Mouse (Mus musculus): Measurements from ENCODE around the gene Nbea. TPM values are rescaled to one million over a fixed set of nuclear protein-coding genes. Genes with fewer than 3 reads are reported as not detected.

Nbea gene
- polyA plus RNA-seq, 1 experiment from 2014 or later = 7.5 TPM

DNA sequence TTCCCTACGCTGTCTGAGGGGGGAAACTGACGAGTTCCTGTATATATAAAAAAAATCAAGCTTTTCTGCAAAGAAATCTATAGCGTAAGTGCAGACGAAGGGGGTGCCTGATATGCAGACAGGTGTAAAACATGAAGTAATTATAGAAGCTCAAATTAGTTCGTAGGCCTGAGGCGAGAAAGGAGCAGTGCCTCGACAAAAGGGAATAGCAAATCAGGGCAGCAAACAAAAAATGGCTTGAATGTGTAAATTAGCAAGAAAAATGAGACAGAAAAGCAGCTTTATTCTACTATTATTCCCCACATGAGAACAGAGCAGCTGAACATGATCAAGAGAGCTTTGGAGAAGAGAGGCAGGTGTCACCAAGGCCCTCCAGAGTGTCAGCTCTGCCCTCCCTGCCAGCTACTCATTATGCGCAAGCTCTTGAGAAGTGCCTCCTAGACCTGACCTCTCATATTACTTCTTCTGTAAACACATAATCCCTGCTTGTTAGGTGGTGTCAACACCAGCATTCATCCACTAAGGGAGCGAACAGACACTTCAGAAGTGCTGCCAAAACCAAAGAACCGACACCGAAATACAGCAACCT lies 426.8 kb downstream of the Nbea start:
- no peak overlapping the region for H3K4me2 ChIP-seq
- no peak for ATAC-seq (ENCODE audit: extremely low read depth, insufficient number of reproducible peaks, low FRiP score, low TSS enrichment)
- H3K4me1 ChIP-seq = peaks cover 23% of the 10 kb centered on the region
- no peak overlapping the region for H3K4me3 ChIP-seq
- no peak overlapping the region for H3K27ac ChIP-seq (replicated peaks)
- H3K27me3 ChIP-seq (replicated peaks) = no peaks in the 10 kb centered on the region
- 69% methylated on average over 11 of the region's 11 CpGs for WGBS
- H3K9ac ChIP-seq = no peak overlapping the region
- no peaks in the 10 kb centered on the region for H3K9me3 ChIP-seq
- no peaks in the 10 kb centered on the region for H3K36me3 ChIP-seq

DNA sequence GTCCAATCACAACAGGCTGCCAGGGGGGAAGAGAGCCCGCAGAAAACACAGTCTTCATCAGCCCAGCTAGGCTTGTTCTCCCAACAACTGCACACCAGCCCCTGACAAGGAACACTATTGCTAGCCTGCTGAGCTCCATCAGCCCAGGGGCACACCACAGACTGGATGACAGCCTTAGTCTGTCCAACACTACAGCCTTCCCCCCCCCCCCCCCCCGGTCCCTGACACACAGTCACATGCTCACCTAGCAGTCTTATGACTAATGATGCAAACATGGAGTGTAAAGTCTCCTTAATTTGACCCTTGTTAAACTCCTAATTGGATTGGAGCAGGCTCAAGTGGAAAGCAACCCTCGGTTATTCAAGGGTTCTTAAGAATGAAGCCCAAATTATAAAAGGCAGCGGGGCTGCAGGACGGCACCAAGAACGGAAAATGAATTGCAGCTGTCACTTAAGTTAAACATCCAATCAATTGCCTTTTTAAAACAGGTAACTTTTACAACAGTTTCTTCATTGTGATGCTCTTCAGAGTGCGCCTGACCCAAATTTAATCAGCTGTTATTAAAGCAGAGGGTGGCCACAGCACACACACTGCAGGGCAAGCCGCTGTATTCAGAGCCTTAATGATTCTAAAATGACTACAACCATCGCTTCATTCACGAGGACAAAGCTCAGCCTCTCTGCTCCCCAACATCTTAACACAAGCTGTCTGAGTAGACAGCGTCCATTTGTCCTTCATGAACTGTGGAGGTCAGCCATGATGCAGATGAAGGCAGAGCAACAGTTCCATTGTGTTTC lies 427.5 kb downstream of the Nbea start:
- Histone ChIP-seq H3K4me2 (no peak overlapping the region), H3K9ac (no peak overlapping the region)
- WGBS = 73% methylated on average over 11 of the region's 11 CpGs

DNA sequence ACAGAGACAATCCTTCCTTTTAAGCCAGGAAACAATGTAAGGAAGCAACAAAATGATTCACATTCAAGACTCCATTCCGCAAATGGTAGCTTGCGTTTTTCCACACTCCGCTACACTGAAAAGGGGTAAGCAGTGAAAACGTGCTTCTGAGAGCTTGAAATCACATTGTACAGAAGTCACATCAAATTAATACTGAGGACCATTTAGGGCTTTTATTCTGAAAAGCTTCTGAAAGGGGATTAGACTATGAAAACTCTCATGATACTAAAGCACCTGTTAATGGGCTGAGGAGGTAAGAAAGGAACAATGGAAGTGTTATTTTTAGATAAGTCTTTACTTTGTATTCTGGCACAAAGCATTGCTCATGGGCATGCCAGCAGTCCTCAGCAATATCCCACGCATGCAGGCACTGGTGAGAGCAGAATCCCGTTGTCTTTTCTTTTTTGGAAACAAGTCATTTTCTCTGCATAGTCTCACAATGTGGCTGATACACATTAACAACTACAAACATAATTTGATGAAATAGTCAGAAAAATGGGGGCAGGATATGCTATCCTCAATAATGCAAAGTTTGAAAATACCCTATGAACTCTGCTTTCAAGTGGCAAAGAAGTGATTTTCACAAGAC lies 428.4 kb downstream of the Nbea start:
- H3K4me1 ChIP-seq = peaks cover 23% of the 10 kb centered on the region
- WGBS = 75% methylated on average over 6 of the region's 6 CpGs
- no peak overlapping the region for H3K27ac ChIP-seq (replicated peaks)
- H3K36me3 ChIP-seq = no peaks in the 10 kb centered on the region
- H3K9me3 ChIP-seq = no peaks in the 10 kb centered on the region
- H3K4me2 ChIP-seq = no peak overlapping the region
- H3K9ac ChIP-seq = no peak overlapping the region
- ATAC-seq (ENCODE audit: extremely low read depth, insufficient number of reproducible peaks, low FRiP score, low TSS enrichment) = no peak
- H3K27me3 ChIP-seq (replicated peaks) = no peaks in the 10 kb centered on the region
- no peak overlapping the region for H3K4me3 ChIP-seq

More for the DNA sequence above, 427.5 kb downstream of the Nbea start:
- H3K27ac ChIP-seq (replicated peaks) = no peak overlapping the region
- H3K36me3 ChIP-seq = no peaks in the 10 kb centered on the region
- no peaks in the 10 kb centered on the region for H3K27me3 ChIP-seq (replicated peaks)
- H3K4me1 ChIP-seq = peaks cover 23% of the 10 kb centered on the region
- H3K9me3 ChIP-seq = no peaks in the 10 kb centered on the region
- no peak for ATAC-seq (ENCODE audit: extremely low read depth, insufficient number of reproducible peaks, low FRiP score, low TSS enrichment)
- no peak overlapping the region for H3K4me3 ChIP-seq

DNA sequence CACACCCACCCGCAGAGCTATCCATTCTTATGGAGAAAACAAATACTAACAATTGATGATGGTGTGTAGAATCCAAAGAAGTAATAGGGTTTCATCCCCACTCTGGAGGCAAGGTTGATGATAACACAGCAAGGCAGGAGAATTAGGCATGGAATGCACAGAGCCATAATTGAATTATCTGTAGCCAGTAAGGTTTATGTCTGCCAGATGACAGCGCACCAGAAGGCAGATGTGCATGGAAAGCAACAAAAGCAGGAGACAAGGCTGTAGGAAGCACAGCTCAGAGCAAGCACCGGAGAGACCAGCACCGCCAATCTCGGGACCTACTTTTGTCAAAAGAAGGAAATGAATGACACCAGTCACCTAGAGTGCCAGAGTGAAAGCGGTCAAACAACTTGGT lies 429.6 kb downstream of the Nbea start:
- Histone ChIP-seq H3K4me3 (no peak overlapping the region), H3K4me2 (no peak overlapping the region), H3K36me3 (no peaks in the 10 kb centered on the region), H3K27me3 (replicated peaks) (no peaks in the 10 kb centered on the region), H3K27ac (replicated peaks) (no peak overlapping the region), H3K9me3 (no peaks in the 10 kb centered on the region), H3K4me1 (peaks cover 23% of the 10 kb centered on the region), H3K9ac (no peak overlapping the region)
- 86% methylated on average over 6 of the region's 6 CpGs for WGBS
- ATAC-seq (ENCODE audit: extremely low read depth, insufficient number of reproducible peaks, low FRiP score, low TSS enrichment) = no peak

DNA sequence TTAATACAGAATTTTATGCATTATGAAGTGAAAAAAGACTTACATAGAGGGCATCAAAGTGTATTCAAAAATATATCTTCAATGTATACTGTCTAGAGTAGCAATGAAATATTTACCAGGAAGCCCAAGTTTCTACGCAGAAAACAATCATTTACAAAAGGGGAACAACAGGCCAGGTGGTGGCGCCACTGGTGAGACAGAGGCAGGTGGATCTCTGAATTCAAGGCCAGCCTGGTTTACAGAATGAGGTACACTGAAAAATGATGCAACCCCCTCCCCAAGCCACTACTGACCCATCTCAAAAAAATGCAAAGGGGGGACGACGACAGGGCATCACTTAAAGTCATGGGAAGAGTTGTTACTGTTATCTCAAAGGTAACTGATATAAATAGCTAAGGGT lies 430.9 kb downstream of the Nbea start:
- peaks cover 23% of the 10 kb centered on the region for H3K4me1 ChIP-seq
- no peak overlapping the region for H3K27ac ChIP-seq (replicated peaks)
- 67% methylated on average over 4 of the region's 4 CpGs for WGBS
- no peaks in the 10 kb centered on the region for H3K9me3 ChIP-seq
- H3K4me3 ChIP-seq = no peak overlapping the region
- no peaks in the 10 kb centered on the region for H3K36me3 ChIP-seq
- no peak overlapping the region for H3K4me2 ChIP-seq
- no peaks in the 10 kb centered on the region for H3K27me3 ChIP-seq (replicated peaks)
- no peak overlapping the region for H3K9ac ChIP-seq
- ATAC-seq (ENCODE audit: extremely low read depth, insufficient number of reproducible peaks, low FRiP score, low TSS enrichment) = no peak

DNA sequence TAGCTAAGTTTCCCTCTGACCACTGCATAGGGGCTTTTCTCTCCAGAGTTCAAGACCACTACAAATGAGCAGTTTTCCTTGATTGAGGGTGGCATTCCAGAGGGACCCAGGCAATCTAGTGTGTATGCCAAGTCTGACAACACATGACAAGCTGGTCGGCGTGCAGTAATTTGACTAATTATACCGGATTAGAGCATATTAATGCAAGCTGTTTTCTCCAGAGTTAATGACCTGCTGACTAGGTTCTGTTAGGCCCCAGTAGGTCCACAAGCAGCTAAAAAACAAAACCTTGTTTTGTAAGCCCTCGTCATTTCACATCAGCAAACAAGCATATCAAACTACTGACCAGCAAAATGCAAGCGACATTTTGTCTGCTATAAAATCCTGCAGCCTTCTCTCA lies 432.1 kb downstream of the Nbea start:
- no peaks in the 10 kb centered on the region for H3K27me3 ChIP-seq (replicated peaks)
- no peak overlapping the region for H3K9ac ChIP-seq
- H3K9me3 ChIP-seq = no peaks in the 10 kb centered on the region
- 84% methylated on average over 5 of the region's 5 CpGs for WGBS
- no peak for ATAC-seq (ENCODE audit: extremely low read depth, insufficient number of reproducible peaks, low FRiP score, low TSS enrichment)
- peaks cover 16% of the 10 kb centered on the region for H3K4me1 ChIP-seq
- no peak overlapping the region for H3K4me3 ChIP-seq
- no peak overlapping the region for H3K4me2 ChIP-seq
- no peak overlapping the region for H3K27ac ChIP-seq (replicated peaks)
- H3K36me3 ChIP-seq = no peaks in the 10 kb centered on the region

DNA sequence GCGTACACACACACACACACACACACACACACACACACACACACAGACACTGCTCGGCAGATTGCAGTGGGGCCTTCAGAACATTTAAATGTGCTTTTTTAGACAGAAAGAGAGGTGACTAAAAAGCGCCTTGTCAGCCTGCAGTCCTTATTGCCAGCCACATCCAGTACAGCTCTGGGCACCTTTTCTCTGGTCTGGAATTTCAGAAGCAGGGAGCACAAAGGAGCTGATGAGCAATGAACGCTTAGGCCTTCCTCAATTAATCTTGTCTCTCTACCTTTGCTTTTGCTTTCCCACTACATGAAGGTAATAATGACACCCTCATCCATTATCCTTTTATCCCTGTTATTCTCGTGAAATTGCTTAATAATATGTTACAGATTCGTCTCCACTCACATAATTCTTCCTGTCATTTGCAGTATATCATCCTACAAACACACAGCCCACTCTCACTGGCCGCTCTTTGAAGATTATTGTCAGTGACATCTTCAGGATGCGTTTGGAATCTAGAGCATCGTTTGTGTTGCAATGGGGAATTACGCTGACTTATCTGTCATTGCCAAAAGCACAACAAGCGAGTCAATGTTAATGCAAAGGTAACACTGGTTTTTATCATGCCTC lies 432.9 kb downstream of the Nbea start:
- peaks cover 8% of the 10 kb centered on the region for H3K4me1 ChIP-seq
- no peaks in the 10 kb centered on the region for H3K9me3 ChIP-seq
- no peak overlapping the region for H3K4me3 ChIP-seq
- no peak overlapping the region for H3K4me2 ChIP-seq
- H3K27me3 ChIP-seq (replicated peaks) = no peaks in the 10 kb centered on the region
- no peak for ATAC-seq (ENCODE audit: extremely low read depth, insufficient number of reproducible peaks, low FRiP score, low TSS enrichment)
- no peak overlapping the region for H3K27ac ChIP-seq (replicated peaks)
- no peak overlapping the region for H3K9ac ChIP-seq
- H3K36me3 ChIP-seq = no peaks in the 10 kb centered on the region
- 72% methylated on average over 11 of the region's 11 CpGs for WGBS

DNA sequence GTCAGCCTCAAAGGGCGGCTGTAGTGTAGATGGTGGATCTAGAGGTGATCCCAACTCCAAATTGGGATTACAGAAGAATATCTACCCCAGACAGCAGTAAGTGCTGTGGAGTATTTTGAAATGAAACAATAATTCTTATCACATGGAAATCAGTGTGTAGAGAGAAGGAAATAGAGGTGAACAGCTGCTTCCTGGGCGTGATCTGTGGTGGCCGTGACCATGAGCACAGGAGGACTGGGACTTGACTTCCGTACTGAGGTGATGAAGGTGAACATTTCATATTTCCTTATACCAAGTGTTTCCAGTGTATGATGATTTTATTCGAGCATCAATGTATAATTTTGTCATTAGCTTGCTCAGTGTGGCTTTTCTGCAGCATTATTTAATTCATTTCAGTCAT lies 439.6 kb downstream of the Nbea start:
- Histone ChIP-seq H3K9me3 (no peaks in the 10 kb centered on the region), H3K27ac (replicated peaks) (no peak overlapping the region), H3K4me2 (no peak overlapping the region), H3K27me3 (replicated peaks) (no peaks in the 10 kb centered on the region), H3K36me3 (no peaks in the 10 kb centered on the region), H3K4me3 (no peak overlapping the region), H3K9ac (no peak overlapping the region), H3K4me1 (peaks cover 13% of the 10 kb centered on the region)
- WGBS = 74% methylated on average over 5 of the region's 5 CpGs
- ATAC-seq (ENCODE audit: extremely low read depth, insufficient number of reproducible peaks, low FRiP score, low TSS enrichment) = no peak

DNA sequence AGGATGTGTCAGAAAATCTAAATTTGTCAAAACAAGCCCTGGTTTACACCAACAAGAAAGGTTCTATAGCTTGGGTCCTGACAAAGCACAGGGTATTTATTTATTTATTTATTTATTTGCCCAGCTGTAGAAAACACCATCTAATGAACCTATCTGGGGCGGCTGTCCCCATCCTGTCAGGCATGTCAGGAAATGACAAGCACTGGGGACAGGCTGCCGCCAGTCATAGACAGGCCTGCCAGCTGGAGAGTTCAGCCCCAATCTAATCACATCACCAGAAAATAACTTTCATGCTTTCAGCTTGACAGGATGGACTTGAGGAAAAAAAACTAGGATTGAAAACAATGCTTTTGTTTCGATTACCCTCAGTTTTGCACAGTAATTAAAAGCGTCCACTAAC lies 440.8 kb downstream of the Nbea start:
- ATAC-seq (ENCODE audit: extremely low read depth, insufficient number of reproducible peaks, low FRiP score, low TSS enrichment) = no peak

DNA sequence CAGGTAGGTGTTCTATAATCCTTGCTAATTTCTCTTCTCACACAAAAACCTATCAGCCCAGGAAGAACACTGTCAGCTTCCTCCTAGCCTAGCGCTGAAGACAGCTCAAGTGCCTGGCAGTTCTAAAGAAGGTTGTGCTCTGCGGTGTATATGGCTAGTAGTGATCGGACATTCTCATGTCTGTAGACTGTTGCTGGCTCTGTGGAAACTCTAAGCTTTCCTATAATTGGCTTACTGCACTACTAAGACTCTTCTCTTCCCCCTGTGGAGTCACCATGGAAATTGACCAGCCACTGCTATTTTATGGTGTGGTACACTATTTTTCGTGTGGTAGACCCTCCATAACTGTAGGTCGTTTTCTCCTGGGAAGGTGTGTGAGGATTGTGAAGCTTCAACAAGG lies 441.3 kb downstream of the Nbea start:
- no peaks in the 10 kb centered on the region for H3K36me3 ChIP-seq
- no peak overlapping the region for H3K9ac ChIP-seq
- H3K9me3 ChIP-seq = no peaks in the 10 kb centered on the region
- H3K4me3 ChIP-seq = no peak overlapping the region
- ATAC-seq (ENCODE audit: extremely low read depth, insufficient number of reproducible peaks, low FRiP score, low TSS enrichment) = no peak
- 73% methylated on average over 5 of the region's 5 CpGs for WGBS
- H3K4me1 ChIP-seq = peaks cover 13% of the 10 kb centered on the region
- H3K27me3 ChIP-seq (replicated peaks) = no peaks in the 10 kb centered on the region
- H3K27ac ChIP-seq (replicated peaks) = no peak overlapping the region
- no peak overlapping the region for H3K4me2 ChIP-seq

More for the DNA sequence above, 440.8 kb downstream of the Nbea start:
- Histone ChIP-seq H3K36me3 (no peaks in the 10 kb centered on the region), H3K4me1 (peaks cover 13% of the 10 kb centered on the region), H3K27me3 (replicated peaks) (no peaks in the 10 kb centered on the region), H3K4me2 (no peak overlapping the region), H3K4me3 (no peak overlapping the region), H3K9ac (no peak overlapping the region), H3K9me3 (no peaks in the 10 kb centered on the region), H3K27ac (replicated peaks) (no peak overlapping the region)
- WGBS = 48% methylated on average over 4 of the region's 4 CpGs

DNA sequence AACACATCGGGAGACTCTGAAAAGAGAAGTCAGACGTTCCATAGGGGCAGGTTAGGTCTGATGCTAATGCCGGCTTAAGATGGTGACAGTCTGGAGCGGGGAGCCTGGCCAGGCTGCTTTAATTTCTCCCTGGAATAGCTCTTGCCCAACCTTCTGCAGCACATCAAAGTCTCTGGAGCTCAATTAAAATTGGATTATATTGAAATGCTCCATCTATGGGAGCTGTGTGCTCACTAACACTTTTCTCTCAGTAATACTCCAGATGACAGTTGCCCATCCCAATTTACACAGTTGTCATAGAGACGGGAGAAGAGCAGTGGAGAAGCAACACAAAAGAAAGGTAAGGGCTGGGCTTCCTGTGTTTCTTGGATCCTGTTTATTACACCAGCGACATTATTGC lies 442.1 kb downstream of the Nbea start:
- Histone ChIP-seq H3K4me3 (no peak overlapping the region), H3K9ac (no peak overlapping the region), H3K36me3 (no peaks in the 10 kb centered on the region), H3K27ac (replicated peaks) (no peak overlapping the region), H3K9me3 (no peaks in the 10 kb centered on the region), H3K4me1 (peaks cover 13% of the 10 kb centered on the region), H3K4me2 (no peak overlapping the region), H3K27me3 (replicated peaks) (no peaks in the 10 kb centered on the region)
- WGBS = 77% methylated on average over 6 of the region's 6 CpGs
- no peak for ATAC-seq (ENCODE audit: extremely low read depth, insufficient number of reproducible peaks, low FRiP score, low TSS enrichment)
